Mouse (Mus musculus) megakaryocyte, embryonic 14.5 days (primary cell): ENCODE data around the gene Gpa33.

Source experiments
- FLI1 ChIP-seq: IDR thresholded peaks from 2 replicates; pipeline ENCODE4 v1.6.1; 2012; ENCODE audit warnings: low read length, inconsistent platforms, mixed read lengths
- GATA1 ChIP-seq: IDR thresholded peaks from 3 replicates; pipeline ENCODE4 v1.6.1; 2012; ENCODE audit warnings: mixed read lengths, low read length, inconsistent platforms, borderline replicate concordance

- TF ChIP-seq GATA1 (no peak), FLI1 (no peak)
These were observed 2.3 kb upstream of the Gpa33 start, which contains the start of gene Dusp27 for GRCm38 (mm10) chr1:166127719-166128118.
